In genomic region chr5:131977497-131977896, GRCm38 (mm10) we compare ENCODE assay signal across 21 mouse cellular contexts.
DNase-seq lines count a peak whose midpoint lies in the region; ATAC-seq and TF ChIP-seq lines count a peak whose summit lies in the region.
"Had no signal": no experiment of that assay in that cellular context is flagged by ENCODE, and none has a peak within 500 bp of the region (broad histone marks: within the 10 kb centered on the region; RNA-seq: fewer than 3 reads in every experiment).

No protein-coding gene starts in this region.

- WGBS in kidney, postnatal 0 days: 71% methylated on average over 3 of the region's 3 CpGs
- WGBS in kidney, embryonic 15.5 days: 61% methylated on average over 3 of the region's 3 CpGs
- 54% methylated on average over 3 of the region's 3 CpGs for WGBS in embryonic facial prominence, embryonic 10.5 days
- WGBS in forebrain, embryonic 15.5 days: 53% methylated on average over 3 of the region's 3 CpGs

- H3K4me1 ChIP-seq in kidney, postnatal 0 days (replicated peaks; ENCODE audit: insufficient read depth, low read length): no peaks in the 10 kb centered on the region
- no peaks in the 10 kb centered on the region for H3K4me1 ChIP-seq in kidney, embryonic 15.5 days
- H3K4me1 ChIP-seq in embryonic facial prominence, embryonic 10.5 days: peaks cover 11% of the 10 kb centered on the region
- H3K4me1 ChIP-seq in forebrain, embryonic 15.5 days: peaks cover 43% of the 10 kb centered on the region
- H3K4me1 ChIP-seq: embryonic facial prominence, embryonic 12.5 days; heart, embryonic 10.5 days had no signal

- no peak overlapping the region for H3K4me2 ChIP-seq in kidney, postnatal 0 days (ENCODE audit: low read length)
- H3K4me2 ChIP-seq in kidney, embryonic 15.5 days: no peak overlapping the region
- H3K4me2 ChIP-seq in forebrain, embryonic 15.5 days (replicated peaks): no peak overlapping the region
- H3K4me2 ChIP-seq: embryonic facial prominence, embryonic 12.5 days; forebrain, embryonic 13.5 days; hindbrain, embryonic 12.5 days had no signal

- peak; percentile 23; the same call in 1 of the 2 replicates for TF ChIP-seq CTCF in kidney, postnatal 0 days (IDR thresholded peaks at IDR 0.05; ENCODE audit: low read depth)
- peak; percentile 10; the same call in 1 of the 2 replicates for TF ChIP-seq CTCF in brain, embryonic 14.5 days (IDR thresholded peaks at IDR 0.05; ENCODE audit: borderline replicate concordance, extremely low read depth, insufficient read depth, insufficient read length)

- H3K9ac ChIP-seq in kidney, postnatal 0 days (ENCODE audit: low read depth, low read length): no peak overlapping the region
- no peak overlapping the region for H3K9ac ChIP-seq in kidney, embryonic 15.5 days
- no peak overlapping the region for H3K9ac ChIP-seq in forebrain, embryonic 15.5 days (replicated peaks)
- H3K9ac ChIP-seq: embryonic facial prominence, embryonic 12.5 days; forebrain, embryonic 13.5 days; hindbrain, embryonic 12.5 days had no signal

- TF ChIP-seq POLR2A in brain, embryonic 14.5 days (IDR thresholded peaks at IDR 0.05; ENCODE audit: borderline replicate concordance, extremely low read depth, insufficient read depth, insufficient read length, poor library complexity, severe bottlenecking): no peak

- no peak overlapping the region for H3K4me3 ChIP-seq in kidney, postnatal 0 days (replicated peaks; ENCODE audit: low read depth, low read length)
- no peak overlapping the region for H3K4me3 ChIP-seq in kidney, embryonic 15.5 days (replicated peaks)
- H3K4me3 ChIP-seq in embryonic facial prominence, embryonic 10.5 days: no peak overlapping the region
- H3K4me3 ChIP-seq in forebrain, embryonic 15.5 days: no peak overlapping the region
- H3K4me3 ChIP-seq: embryonic facial prominence, embryonic 12.5 days; erythroblast, embryonic 14.5 days; forebrain, embryonic 13.5 days; heart, embryonic 10.5 days; hindbrain, embryonic 12.5 days; midbrain, embryonic 10.5 days had no signal

- ATAC-seq in kidney, postnatal 0 days (replicated peaks; ENCODE audit: low FRiP score, low read depth): no peak
- ATAC-seq in kidney, embryonic 15.5 days (replicated peaks; ENCODE audit: low FRiP score): no peak
- no peak for ATAC-seq in forebrain, embryonic 15.5 days (replicated peaks)
- ATAC-seq: forebrain, embryonic 13.5 days had no signal

- H3K36me3 ChIP-seq in kidney, postnatal 0 days (ENCODE audit: insufficient read depth, low read length): no peaks in the 10 kb centered on the region
- H3K36me3 ChIP-seq in kidney, embryonic 15.5 days: no peaks in the 10 kb centered on the region
- no peaks in the 10 kb centered on the region for H3K36me3 ChIP-seq in embryonic facial prominence, embryonic 10.5 days (replicated peaks)
- H3K36me3 ChIP-seq in forebrain, embryonic 15.5 days: no peaks in the 10 kb centered on the region
- H3K36me3 ChIP-seq: embryonic facial prominence, embryonic 12.5 days; G1E; heart, embryonic 10.5 days; hindbrain, embryonic 12.5 days; midbrain, embryonic 10.5 days had no signal

- no peaks in the 10 kb centered on the region for H3K9me3 ChIP-seq in kidney, postnatal 0 days (replicated peaks; ENCODE audit: low read length)
- H3K9me3 ChIP-seq in kidney, embryonic 15.5 days (replicated peaks): no peaks in the 10 kb centered on the region
- no peaks in the 10 kb centered on the region for H3K9me3 ChIP-seq in embryonic facial prominence, embryonic 10.5 days
- H3K9me3 ChIP-seq in forebrain, embryonic 15.5 days: no peaks in the 10 kb centered on the region
- H3K9me3 ChIP-seq: embryonic facial prominence, embryonic 12.5 days; forebrain, embryonic 13.5 days; heart, embryonic 10.5 days; hindbrain, embryonic 12.5 days; midbrain, embryonic 10.5 days had no signal

- H3K27ac ChIP-seq in kidney, postnatal 0 days: no peak overlapping the region
- no peak overlapping the region for H3K27ac ChIP-seq in kidney, embryonic 15.5 days
- no peak overlapping the region for H3K27ac ChIP-seq in embryonic facial prominence, embryonic 10.5 days (replicated peaks)
- H3K27ac ChIP-seq in forebrain, embryonic 15.5 days (replicated peaks): no peak overlapping the region
- H3K27ac ChIP-seq: embryonic facial prominence, embryonic 12.5 days; forebrain, embryonic 13.5 days; heart, embryonic 10.5 days; hindbrain, embryonic 12.5 days; macrophage; midbrain, embryonic 10.5 days had no signal

- H3K27me3 ChIP-seq in kidney, postnatal 0 days (ENCODE audit: insufficient read depth, low read length): no peaks in the 10 kb centered on the region
- no peaks in the 10 kb centered on the region for H3K27me3 ChIP-seq in kidney, embryonic 15.5 days
- no peaks in the 10 kb centered on the region; the same call in 1 of the 2 replicates for H3K27me3 ChIP-seq in embryonic facial prominence, embryonic 10.5 days (replicated peaks; ENCODE audit: low read depth, poor library complexity, severe bottlenecking)
- no peaks in the 10 kb centered on the region for H3K27me3 ChIP-seq in forebrain, embryonic 15.5 days
- H3K27me3 ChIP-seq: embryonic facial prominence, embryonic 12.5 days; forebrain, embryonic 13.5 days; hindbrain, embryonic 12.5 days had no signal

- no peak for DNase-seq in kidney, postnatal 0 days (ENCODE audit: low spot score)
- peak; percentile 73 for DNase-seq in retina, postnatal 1 day
- DNase-seq in retina, embryonic 14.5 days (ENCODE audit: low spot score): no peak
- no peak for DNase-seq in brain, embryonic 14.5 days (ENCODE audit: low read depth)
- DNase-seq in embryonic facial prominence, embryonic 10.5 days (ENCODE audit: low spot score): no peak
- DNase-seq: adrenal gland, postnatal 36 days; cerebellum, adult 2 months; gastrocnemius, postnatal 25 days; layer of hippocampus, postnatal 36 days; left cerebral cortex, postnatal 4 days; lung, adult 18-20 months had no signal
